Mouse (Mus musculus) heart, postnatal 0 days (tissue): Measurements from ENCODE around the gene Lrrc59. TPM values are rescaled to one million over a fixed set of nuclear protein-coding genes. Genes with fewer than 3 reads are reported as not detected.
A peak's percentile ranks its signal among the peaks of the same experiment; 100 is the strongest.

ENCODE experiments used
- ATAC-seq: fragments of 200-750 bp; cut with Nextera tagmentation; 2 replicates; pipeline ENCODE4 v1.8.0; 2017; ENCODE audit warnings: low read depth, moderate number of reproducible peaks, moderate library complexity; ENCODE audit not compliant: insufficient read depth
- DNase-seq: peaks from one replicate; pipeline ENCODE4 v3.0.0-alpha.2; 2016; ENCODE audit warnings: low spot score
- H3K27ac ChIP-seq: fragments of 300-500 bp; sonication (generic); 2 replicates; pipeline ENCODE4 v1.5.1; 2014; ENCODE audit warnings: low read depth, mild to moderate bottlenecking
- H3K27me3 ChIP-seq: fragments of 300-500 bp; sonication (generic); 2 replicates; pipeline ENCODE4 v1.6.1; 2014; ENCODE audit warnings: low read length, mixed read lengths; ENCODE audit not compliant: control insufficient read depth, insufficient read depth
- H3K36me3 ChIP-seq: fragments of 300-500 bp; sonication (generic); replicated peaks from 2 replicates; pipeline ENCODE4 v1.6.1; 2014; ENCODE audit warnings: low read length, mixed read lengths; ENCODE audit not compliant: control insufficient read depth, insufficient read depth
- H3K4me1 ChIP-seq: fragments of 300-500 bp; sonication (generic); 2 replicates; pipeline ENCODE4 v1.6.1; 2014; ENCODE audit warnings: antibody characterized with exemption; ENCODE audit not compliant: control insufficient read depth, insufficient read depth
- H3K4me2 ChIP-seq: fragments of 300-500 bp; sonication (generic); 2 replicates; pipeline ENCODE4 v1.6.1; 2014; ENCODE audit warnings: low read depth, mild to moderate bottlenecking, low read length, moderate library complexity
- H3K4me3 ChIP-seq: fragments of 300-500 bp; sonication (generic); 2 replicates; pipeline ENCODE4 v1.5.1; 2014; ENCODE audit warnings: low read depth, low read length
- H3K9ac ChIP-seq: fragments of 300-500 bp; sonication (generic); replicated peaks from 2 replicates; pipeline ENCODE4 v1.6.1; 2014; ENCODE audit warnings: low read depth, low read length, mixed read lengths
- H3K9me3 ChIP-seq: fragments of 300-500 bp; sonication (generic); replicated peaks from 2 replicates; pipeline ENCODE4 v1.6.1; 2016; ENCODE audit warnings: low read length; ENCODE audit not compliant: control insufficient read depth
- CTCF ChIP-seq: IDR thresholded peaks from 2 replicates; pipeline ENCODE4 v1.5.1; 2016; ENCODE audit warnings: antibody characterized with exemption, control low read depth, low read depth
- EP300 ChIP-seq: IDR thresholded peaks from 2 replicates; pipeline ENCODE4 v1.6.1; 2016; ENCODE audit warnings: antibody characterized with exemption, low read depth
- WGBS: fragments of 180-500 bp; shearing (Covaris S2); extraction: QIAGEN DNeasy Blood & Tissue Kit; methylation state at CpG from one replicate; pipeline ENCODE4 v1.1.7; 2014; 5-methylcytosine and 5-hydroxymethylcytosine counted together
- polyA plus RNA-seq: library from polyadenylated mRNA; unstranded; fragments of >200 nt; fragmentation: Nextera tagmentation; extraction: Ambion mirVana; gene quantifications from 2 replicates; pipeline ENCODE4 v1.2.1, GENCODE M21; 2015
- total RNA-seq: library from RNA; depleted of rRNA; stranded (reverse); fragments of >200 nt; gene quantifications from 2 replicates; pipeline ENCODE4 v1.2.3, GENCODE M21; 2014; ENCODE audit warnings: low replicate concordance

The Lrrc59 gene
- total and polyA plus RNA-seq, 2 experiments from 2014 or later = 67.0 to 73.3 TPM

DNA sequence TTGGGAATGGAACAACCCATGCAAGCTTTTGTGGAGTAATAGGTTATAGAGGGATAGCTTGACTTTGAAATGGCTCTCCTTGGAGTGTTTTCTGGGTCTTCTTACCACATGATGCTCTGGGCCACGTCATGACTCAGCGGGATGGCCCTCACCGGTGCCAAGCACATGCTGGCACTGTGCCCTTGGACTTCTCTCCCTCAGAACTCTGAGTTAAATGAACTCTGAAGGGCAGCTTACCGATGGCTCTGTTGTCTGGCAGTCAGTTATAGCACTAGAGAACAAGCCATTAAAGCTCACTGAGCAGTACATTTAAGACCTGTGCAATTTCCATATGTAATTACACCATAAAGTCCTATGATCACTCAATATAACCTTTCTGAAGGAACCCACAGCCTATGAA lies 32.2 kb upstream of the Lrrc59 start:
- no peak for TF ChIP-seq EP300
- no peak for TF ChIP-seq CTCF
- no peak for ATAC-seq
- Histone ChIP-seq H3K36me3 (no peaks in the 10 kb centered on the region), H3K4me1 (peaks cover 7% of the 10 kb centered on the region), H3K27me3 (no peaks in the 10 kb centered on the region), H3K9me3 (no peaks in the 10 kb centered on the region), H3K27ac (no peak overlapping the region), H3K4me3 (no peak overlapping the region), H3K9ac (no peak overlapping the region), H3K4me2 (no peak overlapping the region)
- no peak for DNase-seq
- WGBS = 36% methylated on average over 4 of the region's 4 CpGs

DNA sequence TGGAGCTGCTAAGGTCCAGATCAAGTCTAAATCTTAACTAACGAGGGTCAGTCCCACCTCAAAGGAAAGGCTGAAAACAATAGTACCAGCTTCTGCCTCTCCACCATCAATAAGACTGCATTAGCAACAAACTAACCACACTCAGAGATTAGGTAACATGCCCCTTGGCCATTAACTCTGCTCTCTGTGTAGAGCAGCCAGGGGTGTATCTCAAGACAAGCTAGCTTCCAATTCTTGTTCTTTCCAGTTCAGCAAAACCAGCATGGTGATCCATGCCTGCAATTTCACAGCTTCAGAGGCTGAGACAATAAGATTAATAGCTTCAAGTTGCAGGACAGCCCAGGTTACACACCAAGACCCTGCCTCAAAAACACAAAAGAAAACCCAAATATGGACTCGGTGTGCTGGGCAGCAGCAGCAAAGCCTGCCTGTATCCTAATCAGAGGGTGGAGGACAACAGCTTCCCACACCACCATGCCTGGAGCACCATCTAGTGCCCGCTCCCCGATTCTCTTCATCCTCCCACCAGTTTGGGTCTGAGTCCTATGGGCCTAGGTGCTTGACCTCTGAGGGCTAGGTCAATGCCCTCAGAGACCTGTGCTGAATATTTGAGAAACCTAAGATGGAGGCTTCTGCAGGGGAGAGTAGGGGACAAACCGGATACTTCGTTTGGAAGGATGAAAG lies 31.0 kb upstream of the Lrrc59 start:
- TF ChIP-seq EP300 = no peak
- peak; percentile 16; the same call in 1 of the 2 replicates for TF ChIP-seq CTCF
- no peak overlapping the region for H3K27ac ChIP-seq
- no peaks in the 10 kb centered on the region for H3K36me3 ChIP-seq
- H3K9me3 ChIP-seq = no peaks in the 10 kb centered on the region
- no peak for ATAC-seq
- H3K4me2 ChIP-seq = no peak overlapping the region
- no peaks in the 10 kb centered on the region for H3K27me3 ChIP-seq
- H3K9ac ChIP-seq = no peak overlapping the region
- 76% methylated on average over 6 of the region's 6 CpGs for WGBS
- no peak for DNase-seq
- no peak overlapping the region for H3K4me3 ChIP-seq
- peaks cover 9% of the 10 kb centered on the region for H3K4me1 ChIP-seq

DNA sequence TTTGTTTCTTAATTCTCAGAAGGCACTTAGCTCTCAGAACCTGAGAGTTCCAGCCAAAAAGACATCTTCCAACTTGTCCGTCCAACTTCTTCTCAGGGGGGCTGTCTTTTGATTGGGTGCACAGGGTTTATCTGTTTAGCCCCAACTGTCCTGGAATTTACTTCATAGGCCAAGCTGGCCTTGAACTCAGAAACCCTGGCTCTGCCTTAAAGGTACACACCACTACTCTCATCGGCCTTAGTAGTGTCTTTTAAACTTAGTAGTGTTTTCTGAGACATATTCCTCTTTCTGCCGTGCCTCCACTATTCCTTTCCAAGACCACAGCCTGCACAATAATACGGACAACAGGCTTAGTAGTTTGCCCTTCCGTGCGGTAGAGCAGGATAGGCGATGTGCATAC lies 29.1 kb upstream of the Lrrc59 start:
- ATAC-seq = no peak
- H3K27me3 ChIP-seq = no peaks in the 10 kb centered on the region
- H3K36me3 ChIP-seq = no peaks in the 10 kb centered on the region
- H3K4me3 ChIP-seq = no peak overlapping the region
- no peak overlapping the region for H3K9ac ChIP-seq
- no peak overlapping the region for H3K4me2 ChIP-seq
- peaks cover 9% of the 10 kb centered on the region for H3K4me1 ChIP-seq
- TF ChIP-seq EP300 (no peak), CTCF (no peak)
- H3K9me3 ChIP-seq = no peaks in the 10 kb centered on the region
- DNase-seq = no peak
- H3K27ac ChIP-seq = no peak overlapping the region
- WGBS = 89% methylated on average over 7 of the region's 7 CpGs

DNA sequence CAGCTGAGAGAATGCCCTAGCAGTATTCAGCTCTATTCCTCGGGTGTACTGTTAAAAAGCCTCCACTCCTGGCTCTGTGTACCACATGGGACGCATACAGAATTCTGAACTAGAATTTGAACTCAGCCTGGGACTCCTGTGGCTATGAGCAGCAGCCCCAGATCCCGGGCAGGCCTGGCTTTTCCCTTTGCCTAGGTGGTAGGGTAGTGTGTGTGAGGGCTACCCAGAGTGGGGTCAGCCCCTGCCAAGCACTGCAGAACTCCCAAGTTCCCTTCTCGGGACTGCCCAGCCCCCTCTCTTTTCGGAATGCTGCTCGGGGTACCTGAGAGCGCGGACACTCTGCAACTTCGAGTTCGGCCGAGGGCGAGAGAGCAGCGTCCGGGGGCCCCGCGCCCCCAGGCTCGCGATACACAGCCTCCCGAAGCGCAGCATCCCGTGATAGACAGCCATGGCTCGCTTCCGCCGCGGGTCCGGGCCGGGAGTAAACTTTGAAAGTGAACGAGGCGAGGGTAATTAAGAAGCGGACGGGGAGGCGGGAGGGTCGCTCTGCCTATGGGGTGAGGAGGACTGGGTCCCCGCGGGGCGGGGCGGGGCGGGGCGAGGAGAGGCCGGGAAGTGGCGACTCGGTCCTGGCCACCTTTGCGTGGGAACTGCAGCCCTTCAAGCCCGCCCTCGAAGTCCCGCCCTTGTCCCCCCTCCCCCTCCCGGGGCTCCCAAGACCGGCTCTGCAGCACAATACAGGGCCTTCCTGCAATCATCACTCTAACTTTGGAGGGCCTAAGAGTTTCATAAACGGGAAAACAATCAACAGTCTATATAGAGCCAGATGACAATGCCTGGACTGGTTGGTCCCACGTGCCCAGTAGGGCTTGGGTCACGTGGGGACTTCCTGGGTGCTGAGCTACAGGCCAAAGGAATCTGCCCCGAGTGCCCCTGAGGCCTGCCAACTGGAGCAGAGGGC lies 28.0 kb upstream of the Lrrc59 start, which contains the start of gene Acsf2:
Acsf2 (minus strand) TSS at position 551 of the 961 bp plus-strand sequence.
- Histone ChIP-seq H3K9ac (peak within 1 kb of the TSS; percentile 76), H3K27ac (peak within 1 kb of the TSS; percentile 53), H3K4me1 (peaks cover 9% of the 10 kb centered on the region), H3K36me3 (no peaks in the 10 kb centered on the region), H3K27me3 (no peaks in the 10 kb centered on the region), H3K9me3 (no peaks in the 10 kb centered on the region), H3K4me2 (peak within 1 kb of the TSS; percentile 84), H3K4me3 (peak within 1 kb of the TSS; percentile 59)
- peak; percentile 86 for ATAC-seq
- TF ChIP-seq CTCF (no peak), EP300 (no peak)
- WGBS = 2% methylated on average over 46 of the region's 52 CpGs
- peak; percentile 49 for DNase-seq

DNA sequence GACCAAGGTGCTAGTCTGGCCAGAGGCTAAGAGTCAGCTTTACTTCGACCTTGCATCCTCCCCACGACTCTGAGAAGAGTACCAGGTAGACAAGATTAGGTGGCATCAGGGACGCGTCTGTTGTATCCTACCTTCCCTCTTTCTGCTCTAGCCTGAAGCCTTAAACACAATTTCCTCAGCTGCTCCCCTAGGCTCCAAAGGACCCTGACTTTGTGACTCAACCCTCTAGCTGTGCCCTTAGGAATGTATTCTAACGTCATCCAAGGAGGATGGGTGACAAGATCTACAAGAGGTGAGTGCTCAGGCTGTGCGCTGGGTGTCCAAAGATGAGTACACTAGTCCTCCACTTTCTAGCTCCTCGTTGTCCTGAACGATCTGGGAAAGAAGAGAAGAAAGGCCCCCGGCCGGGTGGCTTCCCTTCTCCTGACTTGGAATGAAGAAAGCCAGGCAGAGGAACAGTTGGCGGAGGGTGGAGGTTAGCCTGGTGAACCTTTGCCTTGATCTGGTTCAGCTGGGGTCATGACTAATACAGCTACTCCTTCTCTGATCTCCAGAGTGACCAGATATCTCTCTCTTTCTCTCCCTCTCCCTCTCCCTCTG lies 27.1 kb upstream of the Lrrc59 start:
- TF ChIP-seq CTCF = no peak
- no peak for TF ChIP-seq EP300
- 65% methylated on average over 11 of the region's 11 CpGs for WGBS
- H3K36me3 ChIP-seq = no peaks in the 10 kb centered on the region
- H3K4me2 ChIP-seq = peak overlapping the region; percentile 84
- ATAC-seq (no peak), DNase-seq (no peak)
- peaks cover 9% of the 10 kb centered on the region for H3K4me1 ChIP-seq
- no peaks in the 10 kb centered on the region for H3K27me3 ChIP-seq
- H3K9me3 ChIP-seq = no peaks in the 10 kb centered on the region
- H3K4me3 ChIP-seq = peak overlapping the region; percentile 59; the same call in 1 of the 2 replicates
- H3K9ac ChIP-seq = peak overlapping the region; percentile 76; the same call in 1 of the 2 replicates
- peak overlapping the region; percentile 53 for H3K27ac ChIP-seq
